Mouse (Mus musculus): ENCODE results near the gene Pgbd5.

DNA sequence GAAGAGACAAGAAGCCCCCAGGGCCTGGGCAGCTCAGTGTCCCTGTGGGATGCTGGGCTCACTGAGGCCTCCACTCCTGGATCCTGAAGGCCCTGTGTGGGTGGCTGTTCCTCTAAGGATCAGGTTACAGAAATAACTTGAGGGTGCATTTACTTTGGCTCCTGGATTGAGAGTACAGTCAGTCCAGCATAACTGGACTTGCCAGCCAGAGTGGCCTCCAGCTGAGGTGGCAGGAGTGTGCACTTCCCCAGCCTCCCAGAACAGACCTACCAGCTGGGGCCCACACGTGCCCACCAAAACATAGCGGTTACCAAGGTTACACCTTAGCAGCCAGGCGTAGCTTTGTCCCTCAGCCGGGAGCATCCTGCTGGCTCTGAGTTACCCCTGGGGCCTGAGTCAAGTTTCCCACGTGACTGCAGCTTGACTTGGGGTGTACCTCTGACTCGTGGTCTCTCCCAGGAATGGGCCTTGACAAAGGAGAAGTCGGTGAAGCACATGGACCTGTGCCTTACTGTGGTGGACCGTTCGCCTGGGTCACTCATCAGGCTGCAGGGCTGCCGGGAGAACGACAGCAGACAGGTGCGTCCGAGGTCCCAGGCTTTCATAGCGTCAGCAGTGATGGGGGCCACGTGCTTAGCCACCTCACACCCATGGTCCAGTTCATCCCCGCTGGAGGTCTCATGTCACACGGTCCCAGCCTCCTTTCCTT, 98.9 kb downstream of the Pgbd5 start:
- TF ChIP-seq GATA1 (IDR thresholded peaks at IDR 0.05; ENCODE audit: low read length): no peak
- no peak for TF ChIP-seq TAL1 (IDR thresholded peaks at IDR 0.05; ENCODE audit: low read length)
